Mouse (Mus musculus): ENCODE measurements around the gene Cdc42ep1. TPM values are rescaled to one million over a fixed set of nuclear protein-coding genes. Genes with fewer than 3 reads are reported as not detected.

Cdc42ep1 gene
- 8.0 and 14.8 TPM in 2 replicates for polyA plus RNA-seq (2012; rRNA removed)

DNA sequence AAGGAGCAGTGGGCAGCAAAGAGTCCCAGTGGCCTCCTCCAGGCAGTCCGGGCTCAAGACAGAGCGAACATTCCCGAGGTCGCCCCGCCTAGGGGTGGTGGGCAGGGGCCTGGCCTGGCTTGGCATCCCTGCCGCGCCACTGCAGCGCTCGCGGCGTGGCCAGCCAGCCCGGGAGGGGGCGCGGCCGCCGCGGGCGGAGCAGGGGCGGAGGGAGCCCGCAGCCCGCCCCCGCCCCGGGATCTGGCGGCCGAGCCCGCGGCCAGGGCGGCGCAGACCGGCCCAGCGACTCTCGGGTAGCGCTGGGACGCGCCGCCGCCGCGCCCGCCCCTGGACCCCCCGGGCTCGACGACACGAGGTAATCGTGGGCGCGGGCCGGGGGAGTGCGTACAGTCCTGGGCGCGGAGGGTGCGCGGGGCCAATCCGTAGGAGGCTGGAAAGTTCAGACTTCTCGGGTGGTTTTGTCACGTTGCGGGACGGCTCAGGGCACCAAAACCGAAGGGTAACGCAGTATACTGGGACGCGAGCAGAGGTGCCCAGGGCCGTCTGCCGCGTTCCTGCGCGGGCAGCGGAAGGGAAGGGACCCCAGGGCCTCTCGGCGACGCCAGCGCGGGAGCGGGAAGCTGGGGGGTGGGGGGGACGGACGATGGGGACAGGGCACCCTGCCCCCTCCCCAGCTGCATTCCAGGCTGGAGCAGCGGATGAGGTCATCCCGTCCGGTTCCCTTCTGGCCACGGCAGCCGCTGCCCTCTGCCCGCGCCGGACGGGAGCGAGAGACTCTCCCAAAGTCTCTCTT is at the start of gene Cdc42ep1:
TSS of gene Cdc42ep1 (plus strand) at position 254 of the 793 bp plus-strand sequence.

DNA sequence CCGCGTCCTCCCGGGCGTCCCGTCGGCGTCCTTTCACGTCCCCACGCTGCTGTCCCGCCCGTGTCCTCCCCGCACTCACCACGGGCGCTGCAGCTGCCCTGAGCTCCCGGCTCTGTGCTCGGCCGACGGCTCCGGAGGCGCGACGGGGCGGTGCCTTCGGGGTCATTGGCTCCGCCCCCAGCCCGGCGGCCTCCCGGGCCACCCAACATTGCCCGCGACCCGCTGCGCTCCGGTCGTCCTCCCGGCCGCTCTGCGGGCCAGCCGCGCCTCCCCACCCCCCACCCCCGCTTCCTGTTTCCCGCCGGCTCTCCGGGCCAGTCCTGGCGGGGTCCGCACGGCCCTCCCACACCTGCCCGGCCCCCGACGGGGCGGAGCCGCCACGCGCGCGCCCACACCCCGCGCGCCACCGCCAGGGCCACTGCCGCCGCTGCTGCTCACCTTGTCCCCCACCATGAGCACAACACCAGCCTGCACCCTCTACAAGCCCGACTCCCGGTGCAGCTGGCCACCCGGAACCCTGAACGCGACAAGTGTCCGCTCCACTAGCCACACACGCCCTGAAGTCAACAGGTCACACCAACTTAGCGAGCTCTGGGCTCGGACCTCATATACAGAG is 39.5 kb upstream of the Cdc42ep1 start, which contains the start of gene Card10:
TSS of gene Card10 (minus strand) at position 267 of the 616 bp plus-strand sequence.

DNA sequence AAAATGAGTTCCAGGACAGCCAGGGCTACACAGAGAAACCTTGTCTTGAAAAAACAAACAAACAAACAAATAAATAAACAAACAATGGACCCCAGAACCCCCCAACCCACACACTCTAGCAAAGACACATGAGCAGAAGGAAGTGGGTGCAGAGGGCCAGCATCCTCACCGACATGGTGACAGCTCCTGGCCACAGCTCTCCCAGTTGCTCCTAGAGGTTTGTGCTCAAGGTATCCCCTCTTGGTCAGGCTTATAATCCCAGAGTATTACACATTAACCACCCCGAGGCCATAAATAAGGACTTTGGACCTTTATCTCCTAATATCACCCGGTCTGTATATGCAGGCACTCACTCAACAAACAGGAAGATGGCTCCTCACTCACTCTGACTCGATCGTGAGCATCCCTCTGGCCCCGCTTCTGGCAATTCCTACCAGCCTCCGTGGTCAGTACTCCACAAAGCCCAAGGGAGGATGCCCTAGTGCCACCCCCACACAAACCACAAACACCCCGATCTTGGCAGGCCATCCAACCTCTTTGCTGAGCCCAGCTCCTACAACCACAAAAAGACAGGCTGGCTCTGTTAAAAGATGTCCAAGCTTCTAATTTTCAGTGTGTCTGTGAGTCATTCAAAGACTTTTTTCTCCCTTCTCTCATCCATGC is 13.0 kb downstream of the Cdc42ep1 start, which contains the start of gene Lgals2:
TSS of gene Lgals2 (minus strand) at position 227 of the 663 bp plus-strand sequence.

DNA sequence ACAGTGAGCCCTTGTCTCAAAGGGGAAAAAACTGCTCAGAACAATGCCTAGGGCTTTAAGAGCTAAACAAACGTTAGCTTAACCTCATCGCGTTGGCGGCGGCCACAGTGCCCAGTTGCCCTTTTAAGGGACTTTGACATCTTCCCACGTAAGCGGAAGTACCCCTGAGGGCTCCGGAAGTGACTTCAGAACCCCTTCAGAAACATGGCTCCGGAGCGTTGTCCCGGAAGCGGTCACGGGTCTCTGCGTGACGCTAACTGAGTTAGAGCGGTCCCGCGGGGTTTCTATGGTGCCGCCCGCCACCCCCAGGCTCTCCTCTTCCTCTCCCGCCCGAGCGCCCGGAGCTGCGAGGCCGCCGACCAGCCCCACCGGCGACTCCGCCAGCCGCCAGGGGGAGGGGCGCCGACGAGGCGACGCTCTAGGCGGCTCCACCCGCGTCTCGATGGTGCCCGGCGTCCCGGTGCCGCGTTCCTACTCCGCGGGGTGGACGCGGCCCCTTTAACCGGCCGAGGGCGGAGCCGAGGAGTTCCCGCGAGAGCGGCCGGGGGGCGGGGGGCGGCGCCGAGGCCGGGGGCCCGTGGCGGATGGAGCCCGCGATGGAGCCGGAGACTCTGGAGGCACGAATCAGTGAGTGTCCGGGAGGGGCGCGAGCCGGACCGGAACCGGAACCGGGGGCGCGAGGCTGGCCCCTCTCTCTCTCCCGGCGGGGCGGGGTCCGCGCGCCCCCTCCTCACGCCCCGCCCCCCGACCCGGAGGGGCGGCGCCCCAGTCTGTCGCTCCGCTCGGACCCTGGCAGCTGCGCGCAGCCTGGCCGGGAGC is 34.8 kb downstream of the Cdc42ep1 start, which contains the start of gene Gga1:
TSS of gene Gga1 (plus strand) at position 200 of the 819 bp plus-strand sequence.

DNA sequence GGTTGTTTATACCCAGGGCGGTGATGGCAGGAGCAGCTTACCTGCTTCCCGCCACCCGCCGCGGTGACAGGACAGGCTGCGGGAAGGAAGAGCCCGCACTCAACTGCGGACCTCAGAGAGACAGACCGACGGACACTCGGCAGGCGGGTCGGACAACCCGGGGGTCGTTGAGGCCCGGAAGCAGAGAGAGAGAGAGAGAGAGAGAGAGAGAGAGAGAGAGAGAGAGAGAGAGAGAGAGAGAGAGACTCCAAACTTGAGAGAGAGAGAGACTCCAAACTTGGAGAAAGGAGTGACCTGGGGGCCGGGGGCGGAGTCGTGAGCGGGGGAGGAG is 57.0 kb downstream of the Cdc42ep1 start, which contains the start of gene Gm49510:
TSS of gene Gm49510 (plus strand) at position 259 of the 331 bp plus-strand sequence.

DNA sequence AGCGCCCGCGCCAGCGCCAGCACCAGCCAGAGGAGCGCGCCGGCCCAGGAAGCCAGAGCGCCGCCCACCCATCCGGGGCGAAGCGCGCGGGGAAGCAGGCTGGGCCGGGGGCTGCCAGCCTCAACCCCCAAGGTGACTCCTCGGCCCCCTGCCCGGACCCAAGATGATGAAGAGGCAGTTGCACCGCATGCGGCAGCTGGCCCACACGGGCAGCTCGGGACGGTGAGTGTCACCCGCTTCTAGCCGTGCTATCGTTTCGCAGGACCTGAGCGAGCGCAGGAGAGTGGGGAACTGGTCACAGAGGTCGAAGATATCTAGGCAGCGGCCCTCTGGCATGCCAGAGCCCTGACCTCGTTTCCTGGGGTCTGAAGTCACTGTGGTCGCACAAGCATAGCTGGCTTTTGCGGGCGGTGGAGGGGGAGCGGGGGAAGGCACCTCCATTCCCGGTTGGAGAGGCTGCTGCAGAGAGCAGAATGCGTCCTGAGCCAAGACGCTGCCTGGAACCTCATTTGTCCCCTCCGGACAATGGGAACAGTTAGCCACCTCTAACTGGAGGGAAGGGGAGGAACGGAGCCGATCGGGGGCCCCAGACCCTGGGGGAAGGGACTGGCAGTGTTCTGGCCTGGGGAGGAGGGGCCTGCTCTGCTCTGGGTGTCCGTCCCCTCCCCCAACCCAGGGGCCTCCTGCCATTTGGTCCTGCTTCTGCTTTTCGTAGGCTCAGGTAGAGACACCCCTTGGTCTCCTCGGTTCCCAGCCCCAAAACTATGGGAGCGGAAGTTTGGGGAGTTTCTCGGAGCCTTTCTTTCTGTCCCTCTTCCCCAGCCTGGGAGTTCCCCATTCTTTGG is 57.5 kb downstream of the Cdc42ep1 start, which contains the start of gene Sh3bp1:
TSS of gene Sh3bp1 (plus strand) at position 29 of the 845 bp plus-strand sequence.

Other genes with a start within 250 kb of the Cdc42ep1 start
- 4.4 and 5.4 TPM in 2 replicates for gene Cyth4, start 245.6 kb upstream of the Cdc42ep1 start, polyA plus RNA-seq (2012; rRNA removed)
- gene Elfn2, start 123.9 kb upstream of the Cdc42ep1 start, polyA plus RNA-seq (2012; rRNA removed): 0.57 and 0.95 TPM in 2 replicates
- 54.4 and 79.1 TPM in 2 replicates for gene Mfng, start 69.1 kb upstream of the Cdc42ep1 start, polyA plus RNA-seq (2012; rRNA removed)
- gene Card10, start 39.6 kb upstream of the Cdc42ep1 start, polyA plus RNA-seq (2012; rRNA removed): 3.7 and 4.6 TPM in 2 replicates
- gene Lgals2, start 12.9 kb downstream of the Cdc42ep1 start, polyA plus RNA-seq (2012; rRNA removed): 0.93 and 1.00 TPM in 2 replicates
- gene Gga1, start 34.6 kb downstream of the Cdc42ep1 start, polyA plus RNA-seq (2012; rRNA removed): 47.5 and 50.7 TPM in 2 replicates
- gene Gm49510, start 57.0 kb downstream of the Cdc42ep1 start, polyA plus RNA-seq (2012; rRNA removed): 0.06 TPM in 2 replicates
- 17.2 and 36.7 TPM in 2 replicates for gene Sh3bp1, start 57.1 kb downstream of the Cdc42ep1 start, polyA plus RNA-seq (2012; rRNA removed)
- 36.2 and 38.7 TPM in 2 replicates for gene Pdxp, start 71.3 kb downstream of the Cdc42ep1 start, polyA plus RNA-seq (2012; rRNA removed)
- 294 and 553 TPM in 2 replicates for gene Lgals1, start 84.1 kb downstream of the Cdc42ep1 start, polyA plus RNA-seq (2012; rRNA removed)
- 36.5 and 40.1 TPM in 2 replicates for gene Nol12, start 92.3 kb downstream of the Cdc42ep1 start, polyA plus RNA-seq (2012; rRNA removed)
- 51.7 and 58.0 TPM in 2 replicates for gene Triobp, start 105.1 kb downstream of the Cdc42ep1 start, polyA plus RNA-seq (2012; rRNA removed)
- gene H1f0, start 185.8 kb downstream of the Cdc42ep1 start, polyA plus RNA-seq (2012; rRNA removed): 366 and 397 TPM in 2 replicates
- gene Galr3, start 199.3 kb downstream of the Cdc42ep1 start, polyA plus RNA-seq (2012; rRNA removed): 0.18 and 0.24 TPM in 2 replicates
- 39.7 and 53.6 TPM in 2 replicates for gene Ankrd54, start 220.3 kb downstream of the Cdc42ep1 start, polyA plus RNA-seq (2012; rRNA removed)
- 143 and 242 TPM in 2 replicates for gene Eif3l, start 232.6 kb downstream of the Cdc42ep1 start, polyA plus RNA-seq (2012; rRNA removed)